Mouse (Mus musculus) monocyte, adult 2 months (primary cell): ENCODE data around the gene Dtymk.
"Not testable (repeated sequence)": the region's sequence is repeated elsewhere in the genome, so short reads cannot be mapped to it uniquely, and the experiment has no call there.

Experiments
- DNase-seq, 2 experiments: peaks; one replicate each; pipeline ENCODE4 v3.0.0; 2022; ENCODE audit warnings: low spot score in 2 of 2, low read depth in 1 of 2

Dtymk gene

GRCm38 (mm10) chr1:93805221-93805951, 3.7 kb upstream of the Dtymk start:
- no peak for DNase-seq

- DNase-seq, result no peak
Measured at GRCm38 (mm10) chr1:93804818-93805217, 3.1 kb upstream of the Dtymk start.

DNA sequence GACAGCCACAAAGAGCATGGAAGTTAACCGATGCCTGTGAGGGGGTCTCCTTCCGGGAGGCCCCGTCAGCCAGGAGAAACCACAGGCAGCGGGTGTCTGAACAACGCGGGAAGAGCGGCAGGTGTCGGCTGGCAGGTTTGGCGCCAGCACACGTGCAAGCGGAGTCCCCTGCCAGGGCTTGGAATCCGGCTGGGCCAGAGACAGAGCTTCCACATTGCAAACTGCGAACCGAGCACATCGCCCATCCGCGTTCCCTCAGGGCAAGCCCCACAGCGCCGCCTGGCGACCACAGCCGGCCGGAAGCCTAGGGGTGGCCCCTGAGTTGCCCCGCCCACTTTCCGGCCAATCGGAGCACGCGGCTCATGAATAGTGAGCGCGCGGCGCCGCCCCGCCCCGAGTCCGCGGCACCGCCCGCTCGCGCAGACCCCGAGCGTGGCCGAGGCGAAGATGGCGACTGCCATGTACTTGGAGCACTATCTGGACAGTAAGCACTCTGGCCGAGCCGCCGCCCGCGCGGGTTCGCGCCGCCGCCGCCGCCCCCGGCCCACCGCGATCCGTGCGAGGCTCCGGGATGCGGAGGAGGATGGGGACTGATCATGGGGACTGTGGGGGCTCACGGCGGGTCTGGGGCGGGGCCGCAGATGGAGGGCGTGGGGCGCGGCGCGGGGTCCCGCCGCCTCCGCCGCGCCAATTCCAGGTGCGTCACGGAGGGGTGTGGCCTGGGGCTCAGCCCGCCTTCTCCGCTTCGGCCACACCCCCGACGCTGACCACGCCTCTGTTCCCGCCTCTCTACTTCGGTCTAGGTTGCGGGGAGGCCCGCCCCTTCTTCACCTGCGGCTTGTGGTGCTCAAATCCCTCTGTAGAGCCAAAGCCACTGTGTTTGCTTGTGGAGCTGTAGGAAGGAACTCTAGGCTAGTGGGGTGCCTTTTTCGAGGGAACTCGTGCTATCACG, 2.1 kb upstream of the Dtymk start, which contains the start of gene Ing5:
Ing5 (plus strand) TSS at position 410 of the 952 bp plus-strand sequence.
- peak; percentile 97 to 99 for DNase-seq

GRCm38 (mm10) chr1:93802771-93803170, 1.0 kb upstream of the Dtymk start:
- no peak for DNase-seq

DNA sequence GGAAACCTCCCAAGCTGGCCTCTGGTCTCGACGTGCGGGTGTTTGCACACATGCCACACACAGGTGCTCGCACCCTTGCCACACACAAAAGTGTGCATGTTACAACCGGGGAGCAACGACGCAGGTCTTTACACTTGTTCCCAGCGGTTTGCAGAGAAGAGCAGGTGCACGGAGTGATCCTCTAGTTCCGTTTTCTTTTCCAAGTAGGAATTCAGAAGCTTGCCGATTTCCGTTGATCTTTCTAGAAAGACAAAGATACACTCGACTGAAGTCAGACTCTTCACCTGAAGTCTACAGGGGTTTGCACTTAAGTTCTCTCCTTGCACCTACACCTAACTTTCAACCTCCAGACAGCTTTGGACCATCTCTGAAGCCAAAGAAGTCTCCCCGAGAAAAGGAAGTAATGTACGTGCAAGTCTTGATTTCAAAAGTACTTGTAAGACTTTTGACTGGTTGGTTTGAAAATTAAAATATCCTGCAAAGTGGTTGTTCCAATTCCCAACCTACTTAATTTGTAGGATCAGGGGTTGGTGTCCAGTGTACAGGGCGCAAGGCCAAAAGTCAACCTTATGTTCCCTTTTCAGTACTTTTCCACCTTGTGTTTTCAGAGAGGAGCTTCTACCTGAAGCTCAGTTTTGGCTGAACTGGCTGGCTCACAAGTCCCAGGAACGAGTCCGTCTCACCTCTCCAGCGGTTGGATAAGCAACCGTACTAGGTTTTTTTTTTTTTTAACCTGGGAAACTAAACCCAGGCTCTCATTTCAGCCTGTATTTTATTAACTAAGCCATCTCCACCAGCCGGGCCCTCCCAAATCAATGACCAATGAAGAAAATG, 847 bp downstream of the Dtymk start:
- no peak for DNase-seq

- DNase-seq, result no peak
Measured at GRCm38 (mm10) chr1:93795886-93796285, 5.8 kb downstream of the Dtymk start.

- no peak for DNase-seq
Measured at GRCm38 (mm10) chr1:93794526-93794925, 7.2 kb downstream of the Dtymk start.

GRCm38 (mm10) chr1:93786912-93787311, 14.8 kb downstream of the Dtymk start:
- DNase-seq, result no peak

DNA sequence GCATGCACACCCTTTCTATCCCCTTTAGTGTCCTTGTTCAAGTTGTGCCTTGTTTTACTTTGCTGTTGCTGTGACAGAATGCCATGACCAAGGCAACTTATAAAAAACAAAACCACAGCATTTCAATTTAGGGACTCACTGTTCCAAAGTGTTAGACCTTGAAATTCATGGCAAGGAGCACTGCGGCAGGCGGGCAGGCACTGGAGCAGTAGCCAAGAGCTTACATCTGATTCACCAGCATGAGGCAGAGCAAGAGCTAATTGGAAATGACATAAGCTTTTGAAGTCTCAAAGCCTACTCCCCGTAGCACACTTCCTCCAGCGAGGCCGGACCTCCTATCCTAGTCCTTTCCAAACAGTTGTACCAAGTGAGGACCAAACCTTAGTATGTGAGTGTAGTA, 25.0 kb downstream of the Dtymk start:
- DNase-seq, result no peak

DNA sequence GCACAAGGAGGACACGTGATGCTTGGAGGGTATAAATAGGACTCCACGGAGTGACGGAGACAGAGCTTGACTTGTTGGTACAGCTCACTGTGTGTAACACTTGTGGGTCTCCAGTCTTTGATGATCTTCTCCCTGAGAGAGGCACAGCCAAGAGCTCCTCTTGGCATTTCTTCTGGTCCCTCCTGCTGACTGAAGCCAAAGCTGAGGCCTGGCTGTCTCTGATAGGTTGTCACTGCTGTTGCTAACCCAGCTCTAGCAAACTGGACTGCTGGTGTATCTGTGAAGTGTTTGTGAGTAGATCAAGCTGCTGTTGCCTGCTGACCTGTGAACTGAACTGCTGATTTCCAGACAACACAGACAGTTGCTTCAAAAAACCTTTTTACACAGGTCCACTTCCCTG, 31.8 kb downstream of the Dtymk start:
- no peak for DNase-seq

DNA sequence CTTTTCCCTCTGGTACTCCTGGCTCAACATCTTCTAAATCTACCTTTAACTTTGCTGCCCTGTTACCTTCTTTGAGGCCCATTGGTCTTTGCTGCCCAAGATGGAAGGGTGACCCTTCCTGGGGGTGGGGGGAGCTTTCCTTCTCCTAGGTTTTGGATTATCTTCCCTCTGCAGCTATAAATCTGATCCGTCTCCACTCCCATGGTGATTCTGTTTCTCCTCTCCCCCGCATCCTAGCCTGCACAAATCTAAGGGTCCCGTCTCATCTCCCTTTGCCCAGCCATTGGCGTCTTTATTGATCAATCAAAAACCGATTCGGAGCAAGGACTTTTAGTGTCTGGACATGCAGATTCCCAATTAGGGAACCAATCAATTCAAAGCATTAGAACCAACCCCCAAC, 34.1 kb downstream of the Dtymk start:
- DNase-seq, result no peak

DNA sequence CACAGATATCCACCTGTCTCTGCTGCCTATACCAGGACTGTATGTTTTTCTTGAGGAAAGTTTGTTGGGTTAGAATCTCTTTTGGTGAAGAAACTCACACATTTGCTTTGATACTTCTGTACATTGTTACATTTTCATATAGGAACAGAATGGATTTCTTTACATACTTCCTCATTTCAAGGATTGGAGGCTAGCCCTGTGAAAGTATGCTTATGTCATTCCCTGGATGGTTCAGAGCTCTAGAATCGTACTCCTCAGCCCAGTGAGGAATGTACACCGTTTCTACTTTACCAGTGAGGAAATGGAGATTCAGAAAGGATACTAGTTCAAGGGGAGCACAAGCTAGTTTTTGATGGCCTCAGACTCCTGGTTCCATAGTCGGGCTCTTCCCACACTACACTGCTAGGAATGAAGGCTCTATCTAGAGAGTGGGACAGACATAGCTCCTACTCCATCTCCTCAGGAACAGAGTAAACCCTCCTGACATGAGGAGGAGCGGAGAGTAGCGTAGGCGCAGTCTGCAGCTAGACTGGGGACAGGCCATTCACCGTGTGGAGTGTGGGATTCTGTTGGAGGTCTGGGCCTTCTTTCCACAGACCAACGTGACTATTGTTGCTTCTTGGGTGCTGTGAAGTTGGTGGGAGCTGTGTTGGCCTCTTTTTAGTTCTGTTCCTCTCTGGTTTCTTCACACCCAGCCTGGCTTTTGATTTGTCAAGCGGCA, 36.7 kb downstream of the Dtymk start:
- no peak for DNase-seq

- DNase-seq, result not testable (repeated sequence)
Measured at GRCm38 (mm10) chr1:93763531-93763930, 38.2 kb downstream of the Dtymk start.

- DNase-seq, result no peak
Measured at GRCm38 (mm10) chr1:93760076-93760475, 41.7 kb downstream of the Dtymk start.

GRCm38 (mm10) chr1:93756154-93756553, 45.6 kb downstream of the Dtymk start:
- DNase-seq, result no peak

DNA sequence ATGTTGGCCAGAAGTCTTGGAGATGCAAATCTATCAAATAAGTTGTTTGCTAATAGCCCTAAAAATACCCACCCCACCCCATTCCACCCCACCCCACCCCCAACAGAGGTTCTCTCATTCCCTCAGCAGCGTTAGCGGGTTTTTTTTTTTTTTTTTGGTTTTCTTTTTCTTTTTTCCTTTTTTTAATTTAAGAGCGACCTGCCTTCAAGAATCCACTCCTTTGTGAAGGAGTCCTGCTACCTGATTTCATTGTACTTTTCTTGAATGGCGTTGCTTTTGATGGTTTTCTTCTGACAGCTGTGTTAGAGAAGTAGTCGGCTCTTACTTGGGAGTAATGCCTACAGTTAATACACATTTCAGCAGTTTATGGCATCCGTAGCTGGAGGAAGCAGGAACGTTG, 46.1 kb downstream of the Dtymk start:
- DNase-seq, result no peak

DNA sequence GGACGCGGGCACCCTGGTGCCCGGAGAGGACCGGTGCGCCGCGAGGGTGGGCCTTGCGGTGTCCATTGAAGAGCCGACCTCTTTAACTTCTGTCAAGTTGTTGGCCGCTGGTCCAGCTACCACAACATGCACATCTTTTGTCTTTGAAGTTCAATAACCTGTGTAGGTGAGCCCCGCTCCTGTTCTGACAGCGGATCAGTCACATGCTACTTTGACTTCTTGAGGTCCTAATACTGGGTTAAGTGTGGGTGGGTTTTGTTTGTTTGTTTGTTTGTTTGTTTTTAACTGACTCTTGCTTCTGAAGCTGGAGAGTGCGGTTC, 46.5 kb downstream of the Dtymk start:
- no peak for DNase-seq

DNA sequence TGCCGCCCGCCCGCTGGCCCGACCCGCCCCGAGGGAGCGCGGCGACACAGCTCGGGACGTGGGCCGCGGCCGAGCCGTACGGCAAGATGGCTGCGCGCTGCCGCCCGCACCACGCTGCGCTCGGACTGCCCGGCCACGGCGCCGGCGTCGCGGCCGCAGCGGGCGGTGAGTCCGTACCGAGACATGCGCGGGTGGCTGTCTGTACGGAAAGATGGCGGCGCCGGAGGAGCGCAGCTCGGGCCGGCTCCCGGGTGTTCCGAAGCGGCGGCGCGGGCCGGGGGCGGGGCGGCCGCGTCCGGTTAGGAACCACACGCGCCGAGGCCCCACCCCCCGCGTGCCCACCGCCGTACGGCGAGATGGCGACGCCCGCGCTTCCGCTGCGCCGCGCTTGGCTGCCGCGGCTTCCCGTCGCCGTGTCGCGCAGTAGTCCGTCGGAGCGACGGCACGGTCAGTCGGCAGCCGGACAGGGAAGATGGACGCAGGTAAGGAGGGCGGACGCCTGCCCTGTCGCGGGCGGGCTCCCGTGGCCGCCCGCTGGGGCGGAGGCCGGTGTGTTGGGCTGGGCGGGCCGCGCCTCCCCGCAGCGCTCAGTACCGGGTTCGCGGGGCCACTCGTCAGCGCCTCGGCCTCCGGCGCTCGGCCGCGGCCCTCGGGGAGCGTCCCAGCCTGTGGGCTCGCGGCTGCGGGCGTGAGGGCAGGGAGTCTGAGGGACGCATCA, 47.0 kb downstream of the Dtymk start, which contains the start of gene Thap4:
Thap4 (minus strand) TSS at position 292 of the 718 bp plus-strand sequence.
- peak; percentile 33 to 74 for DNase-seq

- no peak for DNase-seq
Measured at GRCm38 (mm10) chr1:93753911-93754572, 47.7 kb downstream of the Dtymk start.
